Mouse (Mus musculus): ENCODE data around the gene Arhgap35. TPM values are rescaled to one million over a fixed set of nuclear protein-coding genes. Genes with fewer than 3 reads are reported as not detected.

Arhgap35 gene
- polyA plus RNA-seq, 1 experiment, result 3.0 TPM

DNA sequence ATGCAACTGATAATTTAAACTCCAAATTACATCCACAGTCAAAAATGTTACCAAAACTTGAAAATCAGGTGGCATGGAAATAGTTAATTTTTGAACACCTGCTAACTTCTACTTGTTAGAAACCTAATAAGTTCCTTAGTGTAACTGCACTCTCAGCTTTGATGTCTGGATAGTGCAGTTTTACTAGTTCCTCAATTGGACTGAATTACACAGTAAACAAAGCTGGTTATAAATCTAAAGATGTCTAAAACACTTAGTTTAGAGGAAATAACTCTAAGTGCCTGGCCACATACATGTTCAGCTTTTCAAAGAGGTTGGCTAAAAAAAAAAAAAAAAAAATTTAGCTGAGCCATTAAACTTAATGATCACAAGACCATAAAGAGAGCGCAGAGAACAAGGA lies 43.6 kb downstream of the Arhgap35 start:
- Histone ChIP-seq H3K4me1 (ENCODE audit: control insufficient read depth, insufficient read depth, low read length) (no peaks in the 10 kb centered on the region; the same call in 1 of the 2 replicates), H3K27ac (ENCODE audit: control insufficient read depth, insufficient read depth, low read depth, low read length, poor library complexity) (no peak overlapping the region), H3K4me3 (replicated peaks; ENCODE audit: control insufficient read depth, low read depth, low read length) (no peak overlapping the region)
- no peak for TF ChIP-seq CTCF (IDR thresholded peaks at IDR 0.05; ENCODE audit: control insufficient read depth, insufficient read depth, low read length)
- TF ChIP-seq POLR2A (IDR thresholded peaks at IDR 0.05; ENCODE audit: borderline replicate concordance, control insufficient read depth, low read depth, low read length), result no peak
- WGBS, result 63% methylated on average over 1 of the region's 1 CpGs

DNA sequence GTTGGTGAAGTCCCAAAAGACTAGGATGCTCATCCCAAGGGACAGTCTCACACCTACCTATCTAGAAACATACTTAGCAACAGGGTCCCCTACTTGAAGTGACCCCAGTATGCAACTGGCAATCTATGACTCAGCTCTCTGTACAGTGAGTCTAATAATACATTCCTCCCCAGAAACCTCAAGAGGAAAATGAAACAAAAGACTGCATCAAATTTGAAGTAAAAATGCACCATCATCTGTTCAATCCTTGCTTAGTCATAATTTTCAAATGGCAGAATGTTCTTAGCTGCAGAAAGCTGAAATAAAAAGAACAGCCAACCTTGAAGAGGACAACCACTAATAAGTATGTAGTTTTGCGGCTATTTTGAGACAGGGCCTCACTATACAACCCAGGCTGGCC lies 44.1 kb downstream of the Arhgap35 start:
- 42% methylated on average over 1 of the region's 1 CpGs for WGBS
- Histone ChIP-seq H3K27ac (ENCODE audit: control insufficient read depth, insufficient read depth, low read depth, low read length, poor library complexity) (no peak overlapping the region; the same call in 1 of the 2 replicates), H3K4me1 (ENCODE audit: control insufficient read depth, insufficient read depth, low read length) (no peaks in the 10 kb centered on the region; the same call in 1 of the 2 replicates)

DNA sequence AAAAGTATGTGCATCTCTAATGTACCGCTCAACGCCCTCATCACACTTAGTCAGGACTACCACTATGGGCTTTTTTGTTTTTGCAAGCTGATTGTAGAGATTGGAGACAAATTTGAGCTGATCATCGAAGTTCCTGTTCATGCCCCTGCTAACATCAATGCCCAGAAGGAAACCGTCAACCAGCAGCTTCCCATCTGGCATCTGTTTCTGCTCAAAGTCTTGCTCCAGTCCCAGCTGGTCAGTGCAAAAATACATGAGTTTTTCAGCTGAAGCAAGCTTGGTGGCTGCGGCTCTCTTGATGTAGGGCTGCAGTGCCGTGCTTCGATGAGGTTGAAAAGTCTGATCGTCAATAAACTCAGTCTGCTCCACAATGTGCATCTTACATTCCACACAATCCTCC lies 50.3 kb downstream of the Arhgap35 start:
- Histone ChIP-seq H3K27ac (ENCODE audit: control insufficient read depth, insufficient read depth, low read depth, low read length, poor library complexity) (no peak overlapping the region), H3K4me1 (ENCODE audit: control insufficient read depth, insufficient read depth, low read length) (no peaks in the 10 kb centered on the region; the same call in 1 of the 2 replicates), H3K4me3 (replicated peaks; ENCODE audit: control insufficient read depth, low read depth, low read length) (no peak overlapping the region)
- no peak for TF ChIP-seq CTCF (IDR thresholded peaks at IDR 0.05; ENCODE audit: control insufficient read depth, insufficient read depth, low read length)
- 89% methylated on average over 8 of the region's 8 CpGs for WGBS

More for the DNA sequence above, 44.1 kb downstream of the Arhgap35 start:
- TF ChIP-seq POLR2A (IDR thresholded peaks at IDR 0.05; ENCODE audit: borderline replicate concordance, control insufficient read depth, low read depth, low read length) (no peak), CTCF (IDR thresholded peaks at IDR 0.05; ENCODE audit: control insufficient read depth, insufficient read depth, low read length) (no peak)
- H3K4me3 ChIP-seq (replicated peaks; ENCODE audit: control insufficient read depth, low read depth, low read length), result no peak overlapping the region

DNA sequence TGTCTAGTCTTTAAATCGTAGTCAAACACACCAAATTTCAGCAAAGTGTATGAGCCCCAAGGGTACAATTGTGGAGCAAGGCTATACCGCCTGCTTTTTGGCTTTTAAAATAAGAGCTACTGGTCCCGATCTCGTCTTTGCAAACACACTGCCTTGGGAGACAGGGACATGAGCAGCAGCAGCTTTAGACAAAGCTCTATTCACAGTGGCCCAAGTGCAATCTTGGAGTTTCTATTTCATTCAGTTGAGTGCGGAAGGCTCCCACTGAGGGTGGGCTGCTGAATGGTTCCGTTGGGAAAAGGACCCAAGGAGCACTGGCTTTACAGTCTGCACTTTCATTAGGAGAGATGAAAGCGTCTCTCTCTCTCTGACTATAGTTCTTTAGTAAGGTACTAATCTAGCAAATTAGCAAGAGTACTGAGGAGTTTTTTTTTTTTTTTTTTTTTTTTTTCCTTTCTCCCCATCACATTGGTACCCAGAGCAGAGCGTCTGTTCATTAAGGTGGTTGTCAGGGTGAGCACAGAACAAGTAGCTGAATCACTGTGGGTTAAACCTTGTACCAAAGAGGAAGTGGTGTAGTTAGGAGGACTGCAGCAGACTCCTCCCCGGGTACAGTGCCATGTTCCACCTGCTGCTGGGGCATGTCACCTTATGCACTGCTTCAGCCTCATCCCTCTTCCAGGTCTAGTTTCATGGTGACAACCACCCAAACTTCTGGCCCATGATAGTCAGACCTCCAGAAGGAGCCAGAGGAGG lies 56.8 kb downstream of the Arhgap35 start:
- TF ChIP-seq CTCF (IDR thresholded peaks at IDR 0.05; ENCODE audit: control insufficient read depth, insufficient read depth, low read length), result no peak
- TF ChIP-seq POLR2A (IDR thresholded peaks at IDR 0.05; ENCODE audit: borderline replicate concordance, control insufficient read depth, low read depth, low read length), result no peak
- Histone ChIP-seq H3K27ac (ENCODE audit: control insufficient read depth, insufficient read depth, low read depth, low read length, poor library complexity) (no peak overlapping the region), H3K4me3 (replicated peaks; ENCODE audit: control insufficient read depth, low read depth, low read length) (no peak overlapping the region), H3K4me1 (ENCODE audit: control insufficient read depth, insufficient read depth, low read length) (no peaks in the 10 kb centered on the region; the same call in 1 of the 2 replicates)
- 68% methylated on average over 9 of the region's 9 CpGs for WGBS

DNA sequence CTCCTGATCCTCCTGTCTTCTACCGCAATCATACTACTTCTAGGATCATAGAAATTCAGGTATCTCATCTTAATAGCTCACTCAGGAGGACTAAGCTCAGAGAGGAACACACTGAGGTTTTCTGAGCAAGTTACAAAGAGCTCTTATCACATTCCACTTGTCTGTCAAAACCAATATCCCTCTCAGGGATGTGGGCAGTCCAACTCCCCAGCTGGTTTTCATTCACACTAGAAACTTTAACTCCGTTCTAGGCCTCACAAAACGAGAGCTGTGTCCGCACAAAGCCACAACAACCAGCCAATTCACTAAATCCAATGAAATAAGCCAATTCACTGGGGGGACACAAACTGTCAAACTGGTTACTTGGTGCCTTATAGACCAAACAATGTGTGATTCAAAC lies 57.5 kb downstream of the Arhgap35 start:
- Histone ChIP-seq H3K4me1 (ENCODE audit: control insufficient read depth, insufficient read depth, low read length) (no peaks in the 10 kb centered on the region; the same call in 1 of the 2 replicates), H3K4me3 (replicated peaks; ENCODE audit: control insufficient read depth, low read depth, low read length) (no peak overlapping the region), H3K27ac (ENCODE audit: control insufficient read depth, insufficient read depth, low read depth, low read length, poor library complexity) (no peak overlapping the region)
- 75% methylated on average over 4 of the region's 4 CpGs for WGBS
- TF ChIP-seq CTCF (IDR thresholded peaks at IDR 0.05; ENCODE audit: control insufficient read depth, insufficient read depth, low read length), result no peak
- TF ChIP-seq POLR2A (IDR thresholded peaks at IDR 0.05; ENCODE audit: borderline replicate concordance, control insufficient read depth, low read depth, low read length), result no peak

DNA sequence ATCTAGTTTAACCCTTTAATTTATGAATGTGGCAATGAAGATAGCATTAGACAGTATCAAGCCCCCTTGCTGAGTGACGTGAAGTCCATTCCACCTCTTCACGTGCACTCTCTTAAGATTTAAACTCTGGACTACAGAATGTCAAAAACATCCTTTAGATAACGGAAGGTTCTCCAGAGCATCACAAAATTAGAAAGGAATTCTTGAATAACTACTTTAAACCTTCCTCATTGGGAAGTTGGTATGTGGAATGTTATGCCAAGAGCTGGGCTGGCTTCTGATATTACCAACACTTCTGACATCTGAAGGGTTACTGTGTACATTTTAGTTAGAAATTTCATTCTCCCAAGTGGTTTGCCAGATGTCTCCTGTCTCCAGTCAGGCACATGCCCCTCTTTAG lies 60.6 kb downstream of the Arhgap35 start:
- 83% methylated on average over 3 of the region's 3 CpGs for WGBS
- Histone ChIP-seq H3K27ac (ENCODE audit: control insufficient read depth, insufficient read depth, low read depth, low read length, poor library complexity) (no peak overlapping the region), H3K4me3 (replicated peaks; ENCODE audit: control insufficient read depth, low read depth, low read length) (no peak overlapping the region), H3K4me1 (ENCODE audit: control insufficient read depth, insufficient read depth, low read length) (no peaks in the 10 kb centered on the region; the same call in 1 of the 2 replicates)
- TF ChIP-seq POLR2A (IDR thresholded peaks at IDR 0.05; ENCODE audit: borderline replicate concordance, control insufficient read depth, low read depth, low read length) (no peak), CTCF (IDR thresholded peaks at IDR 0.05; ENCODE audit: control insufficient read depth, insufficient read depth, low read length) (no peak)

DNA sequence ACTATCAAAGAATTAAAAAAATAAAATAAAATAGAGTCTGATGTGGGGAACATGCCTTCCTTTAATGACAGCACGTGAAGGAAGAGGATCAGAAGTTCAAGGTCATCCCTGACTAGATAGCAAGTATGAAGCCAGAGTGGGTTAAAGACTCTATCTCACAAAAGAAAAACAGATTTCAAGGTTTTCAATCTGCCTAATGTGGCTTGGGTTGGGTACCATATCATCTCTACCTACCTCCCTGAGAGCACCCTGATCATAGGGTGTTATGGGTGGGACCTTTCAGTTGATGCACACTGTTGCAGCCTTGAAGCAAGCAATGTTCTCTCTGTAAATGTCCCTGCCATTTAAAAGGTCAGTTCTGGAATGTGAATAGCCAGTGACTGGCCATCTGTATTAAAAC lies 63.2 kb downstream of the Arhgap35 start:
- H3K4me3 ChIP-seq (replicated peaks; ENCODE audit: control insufficient read depth, low read depth, low read length), result no peak overlapping the region
- H3K4me1 ChIP-seq (ENCODE audit: control insufficient read depth, insufficient read depth, low read length), result no peaks in the 10 kb centered on the region; the same call in 1 of the 2 replicates
- WGBS, result 85% methylated on average over 1 of the region's 1 CpGs
- H3K27ac ChIP-seq (ENCODE audit: control insufficient read depth, insufficient read depth, low read depth, low read length, poor library complexity), result no peak overlapping the region
- no peak for TF ChIP-seq POLR2A (IDR thresholded peaks at IDR 0.05; ENCODE audit: borderline replicate concordance, control insufficient read depth, low read depth, low read length)
- no peak for TF ChIP-seq CTCF (IDR thresholded peaks at IDR 0.05; ENCODE audit: control insufficient read depth, insufficient read depth, low read length)

DNA sequence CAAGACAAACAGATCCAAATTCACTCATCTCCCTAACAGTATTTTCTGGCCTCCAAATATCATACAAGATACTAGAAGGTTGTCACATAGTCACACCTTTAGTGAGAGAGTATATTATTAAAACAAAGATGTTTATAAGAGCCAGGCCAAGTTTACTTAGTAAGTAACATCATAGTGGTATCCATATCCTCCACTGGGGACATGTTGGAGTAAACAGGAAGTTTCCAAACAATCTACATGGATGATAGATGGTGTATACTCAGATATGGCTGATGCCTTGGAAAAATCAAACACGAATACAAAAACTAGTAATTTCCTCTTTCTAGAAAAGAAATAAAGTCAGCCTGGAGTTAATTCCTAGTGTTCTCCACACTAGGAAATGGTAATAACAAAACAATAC lies 65.5 kb downstream of the Arhgap35 start:
- Histone ChIP-seq H3K4me1 (ENCODE audit: control insufficient read depth, insufficient read depth, low read length) (no peaks in the 10 kb centered on the region; the same call in 1 of the 2 replicates), H3K27ac (ENCODE audit: control insufficient read depth, insufficient read depth, low read depth, low read length, poor library complexity) (no peak overlapping the region), H3K4me3 (replicated peaks; ENCODE audit: control insufficient read depth, low read depth, low read length) (no peak overlapping the region)
- WGBS, result 68% methylated on average over 1 of the region's 1 CpGs
- no peak for TF ChIP-seq POLR2A (IDR thresholded peaks at IDR 0.05; ENCODE audit: borderline replicate concordance, control insufficient read depth, low read depth, low read length)
- no peak for TF ChIP-seq CTCF (IDR thresholded peaks at IDR 0.05; ENCODE audit: control insufficient read depth, insufficient read depth, low read length)
